Mouse (Mus musculus): ENCODE results near the gene Ulk4.
A peak's percentile ranks its signal among the peaks of the same experiment; 100 is the strongest.

Gene Ulk4

GRCm38 (mm10) chr9:121092568-121092967, 184.4 kb downstream of the Ulk4 start:
- peak; percentile 36 for DNase-seq

GRCm38 (mm10) chr9:121091016-121091735, 185.8 kb downstream of the Ulk4 start:
- DNase-seq = no peak

GRCm38 (mm10) chr9:121087661-121088060, 189.3 kb downstream of the Ulk4 start:
- no peak for DNase-seq

GRCm38 (mm10) chr9:121084191-121084590, 192.8 kb downstream of the Ulk4 start:
- no peak for DNase-seq

GRCm38 (mm10) chr9:121080834-121081233, 196.2 kb downstream of the Ulk4 start:
- no peak for DNase-seq

GRCm38 (mm10) chr9:121080413-121080812, 196.6 kb downstream of the Ulk4 start:
- DNase-seq = no peak

GRCm38 (mm10) chr9:121079388-121080088, 197.5 kb downstream of the Ulk4 start:
- peak; percentile 41 for DNase-seq

- DNase-seq = no peak
Measured at GRCm38 (mm10) chr9:121076291-121076690, 200.7 kb downstream of the Ulk4 start.

GRCm38 (mm10) chr9:121075246-121075645, 201.8 kb downstream of the Ulk4 start:
- no peak for DNase-seq

GRCm38 (mm10) chr9:121074726-121075125, 202.3 kb downstream of the Ulk4 start:
- no peak for DNase-seq

- peak; percentile 56 for DNase-seq
Measured at GRCm38 (mm10) chr9:121072127-121072757, 204.8 kb downstream of the Ulk4 start.

- peak; percentile 45 for DNase-seq
Measured at GRCm38 (mm10) chr9:121071461-121072126, 205.4 kb downstream of the Ulk4 start.

- no peak for DNase-seq
Measured at GRCm38 (mm10) chr9:121071050-121071449, 205.9 kb downstream of the Ulk4 start.

- no peak for DNase-seq
Measured at GRCm38 (mm10) chr9:121068115-121068514, 208.9 kb downstream of the Ulk4 start.

- no peak for DNase-seq
Measured at GRCm38 (mm10) chr9:121067043-121067442, 210.0 kb downstream of the Ulk4 start.

- DNase-seq = no peak
Measured at GRCm38 (mm10) chr9:121065383-121065978, 211.5 kb downstream of the Ulk4 start.

GRCm38 (mm10) chr9:121064606-121065355, 212.2 kb downstream of the Ulk4 start:
- no peak for DNase-seq

- no peak for DNase-seq
Measured at GRCm38 (mm10) chr9:121062671-121063070, 214.3 kb downstream of the Ulk4 start.

GRCm38 (mm10) chr9:121061820-121062623, 215.0 kb downstream of the Ulk4 start:
- no peak for DNase-seq

- no peak for DNase-seq
Measured at GRCm38 (mm10) chr9:121060331-121060730, 216.7 kb downstream of the Ulk4 start.

GRCm38 (mm10) chr9:121059286-121059685, 217.7 kb downstream of the Ulk4 start:
- peak; percentile 44 for DNase-seq
